Mouse (Mus musculus) inflammation-experienced regulatory T-cells, adult 6 months (primary cell): ENCODE data around the gene Insr. TPM values are rescaled to one million over a fixed set of nuclear protein-coding genes. Genes with fewer than 3 reads are reported as not detected.
"Not testable (repeated sequence)": the region's sequence is repeated elsewhere in the genome, so short reads cannot be mapped to it uniquely, and the experiment has no call there.

Experiments
- ATAC-seq: one replicate; pipeline ENCODE4 v1.8.0; 2017
- polyA plus RNA-seq, 3 experiments: library from polyadenylated mRNA; unstranded; fragments of 100-300 nt; shearing (Covaris generic); gene quantifications; one replicate each; pipeline ENCODE4 v1.2.1; 2017

Gene Insr
- polyA plus RNA-seq, 3 experiments from 2014 or later, result 3.8 to 13.2 (median 12.0) TPM

DNA sequence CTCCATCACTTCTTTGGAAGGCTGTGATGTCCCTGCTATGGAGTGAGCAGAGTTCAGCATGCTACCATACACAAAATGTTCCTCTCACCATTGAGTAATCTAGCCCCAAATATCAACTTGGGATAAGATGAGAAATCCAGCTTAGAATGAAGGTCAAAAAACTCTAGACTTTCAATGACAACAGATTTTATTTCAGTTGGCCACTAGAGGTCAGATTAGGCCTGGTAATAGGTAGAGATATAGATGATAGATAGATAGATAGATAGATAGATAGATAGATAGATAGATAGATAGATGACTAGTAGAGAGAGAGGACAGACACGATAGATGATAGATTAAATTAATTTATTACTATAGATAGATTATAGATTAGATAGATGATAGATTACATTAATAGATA, 99.5 kb downstream of the Insr start:
- peak; percentile 46 for ATAC-seq

DNA sequence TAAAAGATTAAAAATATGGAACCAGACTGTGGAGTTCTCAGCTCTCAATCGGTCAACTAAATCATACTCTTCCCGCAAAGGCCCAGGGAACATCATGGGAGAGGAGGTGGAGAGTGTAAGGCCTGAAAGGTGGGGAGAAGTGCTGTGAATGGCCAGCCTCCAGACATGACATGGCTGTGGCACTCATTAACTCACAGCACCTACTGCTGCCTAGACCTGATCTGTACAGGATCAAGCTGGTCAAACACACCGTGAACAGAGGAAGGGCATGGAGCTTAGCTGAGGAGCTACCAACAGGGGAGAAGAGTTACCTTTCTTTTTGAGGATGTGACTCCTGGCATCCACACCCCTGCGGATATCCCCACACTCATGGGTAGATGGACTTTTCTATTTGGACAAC, 102.0 kb downstream of the Insr start:
- ATAC-seq, result no peak

DNA sequence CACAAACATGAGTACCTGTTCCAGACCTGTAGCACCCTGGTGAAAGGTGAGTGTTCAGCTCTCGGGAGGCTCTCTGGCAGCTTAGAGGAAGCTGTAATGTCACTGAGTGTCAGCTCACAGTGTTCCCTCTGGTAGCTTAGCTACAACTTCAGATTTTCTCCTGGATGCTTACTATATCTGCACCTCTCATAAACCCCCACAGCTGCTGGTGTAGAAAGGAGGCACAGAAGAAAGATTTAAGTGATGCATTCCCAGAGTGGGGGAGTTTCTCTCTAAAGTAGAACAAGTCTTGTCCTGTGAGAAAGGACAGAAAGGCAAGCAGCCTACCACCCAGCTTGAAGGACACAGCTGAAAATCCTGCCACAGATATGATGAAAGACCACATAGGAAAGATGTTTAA, 107.2 kb downstream of the Insr start:
- no peak for ATAC-seq

DNA sequence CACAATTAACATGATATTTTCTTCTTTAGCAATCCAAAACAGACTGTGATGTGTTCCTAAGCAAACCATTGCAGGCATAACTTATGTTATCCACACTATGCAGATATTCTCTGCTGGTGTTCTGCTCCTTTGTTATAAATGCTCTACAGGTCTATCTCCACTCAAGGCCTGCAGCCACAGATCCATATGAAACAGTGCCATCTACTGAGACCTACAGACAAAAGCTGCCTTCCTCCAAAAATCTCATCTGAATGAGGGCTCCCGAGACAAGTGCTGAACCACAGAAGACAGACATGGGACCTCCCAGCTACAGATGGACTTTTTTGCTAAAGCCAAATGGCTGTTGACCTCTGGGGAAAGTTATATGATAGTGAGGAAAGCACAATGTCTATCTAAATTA, 132.9 kb downstream of the Insr start:
- ATAC-seq, result no peak

DNA sequence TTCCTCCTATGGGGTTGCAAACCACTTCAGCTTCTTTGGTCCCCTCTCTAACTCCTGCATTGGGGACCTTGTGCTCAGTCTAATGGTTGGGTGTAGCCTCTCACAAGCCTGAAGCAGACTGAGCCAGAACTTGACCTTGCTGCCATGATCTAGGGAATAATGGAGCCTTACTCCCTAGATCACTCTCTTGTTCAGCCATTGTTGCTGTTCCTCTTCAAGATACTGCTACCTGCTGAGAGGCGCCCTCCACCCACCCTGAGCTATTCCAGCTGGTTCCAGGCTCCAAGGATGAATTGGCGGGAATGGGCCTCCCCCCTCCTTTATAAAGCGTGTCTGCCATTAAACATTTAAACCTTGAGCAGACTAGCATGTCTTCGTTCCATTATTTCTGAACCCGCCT, 179.0 kb downstream of the Insr start:
- not testable (repeated sequence) for ATAC-seq

Other genes with a start within 250 kb of the Insr start
- 10 to 100 TPM; 29.9 to 51.2 (median 36.9) TPM for gene A430078G23Rik, start 73.8 kb upstream of the Insr start, polyA plus RNA-seq
- gene Arhgef18, start 113.4 kb upstream of the Insr start, polyA plus RNA-seq, result 10 to 100 TPM; 21.3 to 30.9 (median 30.4) TPM
- 10 to 100 TPM in 2 of 3 experiments, 1 to 10 TPM in 1; 9.0 to 20.4 (median 16.7) TPM for gene Pex11g, start 188.1 kb upstream of the Insr start, polyA plus RNA-seq
- gene Tex45, start 191.2 kb upstream of the Insr start, polyA plus RNA-seq, result not detected
- under 1 TPM in 2 of 3 experiments, not detected in 1; 0.60 to 0.86 TPM for gene Zfp358, start 213.5 kb upstream of the Insr start, polyA plus RNA-seq
- gene Mcoln1, start 220.8 kb upstream of the Insr start, polyA plus RNA-seq, result 10 to 100 TPM; 15.3 to 26.3 (median 24.0) TPM
- 10 to 100 TPM; 20.6 to 32.6 (median 27.7) TPM for gene Pnpla6, start 235.8 kb upstream of the Insr start, polyA plus RNA-seq